Mouse (Mus musculus) thymus, adult 18-20 months (tissue): ENCODE data around the gene Smok3b.

ENCODE experiments used
- DNase-seq, 2 experiments: peaks; one replicate each; pipeline ENCODE4 v3.0.0; 2022; ENCODE audit warnings: mixed read lengths in 2 of 2

Gene Smok3b

DNA sequence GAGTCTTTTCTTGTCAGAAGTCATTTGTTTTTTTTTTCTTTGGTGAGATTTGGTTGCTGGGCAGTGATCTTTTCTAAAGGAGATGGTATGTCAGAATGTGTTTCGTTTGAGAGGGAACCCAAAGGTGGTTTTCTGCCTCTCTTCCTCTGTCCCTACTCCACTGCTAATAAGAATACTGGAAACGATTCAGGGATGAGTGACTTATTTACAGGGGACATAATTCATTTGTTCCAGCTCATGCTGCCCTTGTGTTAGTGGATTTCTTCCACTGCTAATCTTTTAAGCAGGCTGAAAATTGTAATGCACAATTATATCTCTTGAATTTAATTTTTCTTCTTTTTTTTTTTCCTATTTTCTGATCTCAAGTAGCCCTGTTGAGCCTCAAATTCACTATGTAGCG, 65.6 kb downstream of the Smok3b start:
- DNase-seq = no peak

DNA sequence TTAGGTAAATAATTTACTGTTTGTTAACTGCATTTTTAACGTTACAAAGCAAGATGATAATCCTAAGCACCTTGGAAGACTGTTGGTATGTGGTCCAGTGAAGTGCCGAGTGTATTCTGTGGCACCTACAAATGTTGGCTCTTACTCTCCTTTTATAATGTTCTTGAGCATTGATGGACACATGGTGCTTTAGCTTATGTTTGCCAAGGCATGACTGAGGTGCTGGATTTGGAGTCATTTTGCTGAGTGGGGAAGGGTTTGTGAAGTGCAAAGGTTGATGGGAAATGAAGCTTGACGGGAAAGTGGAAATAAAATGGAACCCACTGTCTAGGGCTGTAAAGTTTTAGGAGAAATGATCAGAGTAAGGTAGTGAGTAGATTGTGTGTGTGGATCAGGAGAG, 67.1 kb downstream of the Smok3b start:
- no peak for DNase-seq

DNA sequence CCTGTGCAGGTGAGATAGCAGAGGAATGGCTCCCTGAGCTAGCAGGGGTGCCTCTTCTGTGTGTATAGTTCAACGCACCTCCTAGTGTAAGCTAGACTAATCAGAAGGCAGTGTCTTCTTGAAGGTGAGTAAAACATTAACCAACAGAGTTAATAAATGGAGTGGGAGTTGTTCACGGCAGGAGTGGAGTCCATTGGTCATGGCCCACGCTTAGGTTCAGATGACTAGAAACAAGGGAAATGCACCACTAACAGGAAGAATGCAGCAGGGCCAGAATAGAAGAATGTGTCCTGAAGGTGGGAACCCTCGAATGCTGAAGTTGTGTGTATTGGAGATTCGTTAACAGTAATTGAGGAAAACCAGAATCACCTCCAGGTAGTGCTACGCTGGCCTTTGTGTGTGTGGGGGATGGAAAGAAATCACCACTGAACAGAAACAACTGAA, 67.9 kb downstream of the Smok3b start:
- DNase-seq = no peak

DNA sequence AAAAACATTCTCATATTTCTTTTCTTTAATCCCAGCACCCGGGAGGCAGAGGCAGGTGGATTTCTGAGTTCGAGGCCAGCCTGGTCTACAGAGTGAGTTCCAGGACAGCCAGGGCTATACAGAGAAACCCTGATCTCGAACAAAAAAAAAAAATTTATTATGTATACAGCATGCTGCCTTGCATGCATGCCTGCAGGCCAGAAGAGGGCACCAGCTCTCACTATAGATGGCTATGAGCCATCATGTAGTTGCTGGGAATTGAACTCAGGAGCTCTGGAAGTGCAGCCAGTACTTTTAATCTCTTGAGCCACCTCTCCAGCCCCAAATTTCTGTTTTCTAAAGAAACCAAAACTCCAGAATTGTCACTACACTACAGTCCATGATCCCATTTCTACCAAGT, 69.0 kb downstream of the Smok3b start:
- DNase-seq = no peak

DNA sequence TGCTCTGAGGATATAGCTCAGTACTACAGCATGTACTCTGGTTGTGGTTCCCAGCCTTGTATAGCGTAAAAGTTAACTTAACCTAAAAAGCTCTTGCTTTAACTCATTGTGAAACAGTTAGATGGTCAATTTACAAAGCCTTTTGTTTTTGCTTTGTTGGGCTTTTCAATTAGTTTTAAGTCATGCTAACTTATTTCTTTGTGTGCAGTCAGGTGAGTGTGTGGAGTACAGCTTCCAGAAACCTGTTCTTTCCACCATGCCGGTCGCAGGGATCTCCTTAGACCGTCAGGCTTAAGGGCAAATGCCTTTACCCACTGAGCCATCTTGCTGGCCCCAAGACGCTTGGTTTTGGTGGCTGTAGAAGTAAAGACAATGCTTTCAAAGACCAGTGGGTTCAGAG, 69.5 kb downstream of the Smok3b start:
- no peak for DNase-seq

DNA sequence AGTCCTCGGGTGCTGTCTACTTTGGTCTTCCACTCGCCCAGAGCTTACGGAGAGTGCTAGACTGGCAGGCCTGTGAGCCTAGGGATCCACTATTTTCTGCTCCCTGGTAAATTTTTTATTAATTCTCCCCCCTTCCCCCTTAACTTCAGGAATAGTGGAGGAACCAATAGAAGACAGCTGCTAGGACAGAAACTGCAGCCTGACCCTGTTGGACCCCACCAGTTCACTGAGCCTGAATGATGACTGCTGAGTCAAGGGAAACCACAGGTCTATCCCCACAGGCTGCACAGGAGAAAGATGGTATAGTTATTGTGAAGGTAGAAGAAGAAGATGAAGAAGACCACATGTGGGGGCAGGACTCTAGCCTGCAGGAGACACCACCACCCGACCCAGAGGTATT, 71.5 kb downstream of the Smok3b start:
- DNase-seq = no peak

DNA sequence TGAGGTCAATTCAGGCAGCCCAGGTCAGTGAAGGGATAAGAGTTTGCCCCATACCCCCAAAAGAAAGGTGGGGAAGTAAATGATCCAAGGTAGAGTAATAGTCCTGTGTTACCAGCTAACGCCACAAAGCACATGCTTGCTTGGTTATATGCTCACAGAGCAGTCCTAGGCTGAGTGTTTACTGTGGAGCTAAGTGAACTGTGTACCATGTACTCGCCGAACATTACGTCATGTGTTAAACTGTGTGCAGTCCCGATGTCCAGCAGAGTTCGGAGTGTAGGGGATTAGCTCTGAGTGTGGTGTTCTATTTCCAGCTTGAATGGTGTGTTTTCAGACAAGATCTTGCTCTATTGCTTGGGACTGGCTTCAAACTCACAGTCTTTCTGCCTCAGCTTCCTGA, 73.2 kb downstream of the Smok3b start:
- DNase-seq = no peak
